Mouse (Mus musculus): Measurements from ENCODE around the gene Jade2.

DNA sequence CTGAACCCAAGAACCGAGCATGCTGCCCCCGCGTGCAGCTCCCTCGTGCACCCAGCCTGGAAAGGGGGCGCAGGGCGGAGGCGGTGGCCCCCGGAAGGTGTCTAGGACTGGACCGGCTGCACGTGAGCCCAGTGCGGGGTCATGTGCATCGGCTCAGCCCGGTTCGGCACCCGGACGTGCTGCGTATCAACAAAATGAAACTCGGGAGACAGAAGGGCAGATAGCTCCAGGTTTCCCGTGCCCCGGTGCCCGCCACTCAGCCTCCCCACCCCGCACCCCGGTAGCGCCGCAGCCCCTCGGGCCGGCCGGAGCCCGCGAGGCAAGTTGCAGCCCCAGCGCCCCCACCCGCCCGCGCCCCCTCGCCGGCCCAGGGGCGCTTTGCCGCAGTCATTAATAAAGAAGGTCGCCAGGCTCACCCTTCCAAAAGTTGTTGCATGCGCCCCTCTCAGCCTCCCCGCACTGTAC lies 805 bp downstream of the Jade2 start:
- TF ChIP-seq CTCF (IDR thresholded peaks at IDR 0.05; ENCODE audit: low read depth) (no peak), EP300 (IDR thresholded peaks at IDR 0.05; ENCODE audit: low read depth) (no peak)
